Mouse (Mus musculus) E14TG2a.4 (cell line): ENCODE data around the gene Tsacc.

Experiments used
- CTCF ChIP-seq: conservative IDR thresholded peaks from 2 replicates; pipeline ENCODE4 v1.5.1; 2014; ENCODE audit warnings: low read length
- POU5F1 ChIP-seq: IDR thresholded peaks from 2 replicates; pipeline ENCODE4 v1.6.1; 2014; ENCODE audit warnings: low read length, borderline replicate concordance

- TF ChIP-seq CTCF, result no peak
- no peak for TF ChIP-seq POU5F1
Observed at GRCm38 (mm10) chr3:88238866-88239391, 57.9 kb downstream of the Tsacc start.
